Mouse (Mus musculus): ENCODE results near the gene Slc2a3. TPM values are rescaled to one million over a fixed set of nuclear protein-coding genes. Genes with fewer than 3 reads are reported as not detected.
"Not testable (repeated sequence)": the region's sequence is repeated elsewhere in the genome, so short reads cannot be mapped to it uniquely, and the experiment has no call there.

Gene Slc2a3
- total RNA-seq, 1 experiment from 2014 or later = 315 TPM

DNA sequence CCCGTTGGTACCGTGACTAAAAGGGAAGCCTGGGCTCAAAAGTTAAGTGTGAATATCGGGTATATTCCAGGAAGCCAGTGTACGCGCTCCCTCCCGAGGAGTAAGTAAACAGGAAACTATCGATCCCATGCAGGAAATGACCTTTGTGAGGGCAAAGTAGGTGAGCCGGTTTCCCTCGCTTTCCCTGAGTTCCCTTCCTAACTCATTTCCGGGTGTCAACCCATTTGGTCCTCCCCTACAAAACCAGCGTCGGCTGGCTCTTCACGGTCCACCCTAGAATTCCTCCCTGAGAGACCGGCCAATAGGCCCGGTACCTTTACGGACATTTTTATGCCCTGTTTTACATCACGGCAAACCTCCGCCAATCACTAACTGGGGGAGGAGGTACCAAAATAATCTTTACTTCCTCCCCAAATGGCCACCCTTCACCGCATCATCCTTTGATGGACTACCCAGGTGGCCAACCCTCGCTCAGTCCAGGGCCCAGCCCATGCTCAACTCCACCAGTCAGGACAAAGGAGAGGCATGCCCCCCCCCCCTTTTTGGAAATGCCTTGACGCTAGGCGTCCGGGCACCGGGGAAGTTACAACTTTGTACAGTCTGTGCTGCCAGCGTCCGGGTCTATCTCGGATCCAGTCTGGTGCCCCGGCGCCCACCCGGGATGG lies 9.3 kb upstream of the Slc2a3 start:
- peak; percentile 91 for ATAC-seq (ENCODE audit: extremely low read depth, insufficient number of reproducible peaks, low FRiP score, poor library complexity, severe bottlenecking)

DNA sequence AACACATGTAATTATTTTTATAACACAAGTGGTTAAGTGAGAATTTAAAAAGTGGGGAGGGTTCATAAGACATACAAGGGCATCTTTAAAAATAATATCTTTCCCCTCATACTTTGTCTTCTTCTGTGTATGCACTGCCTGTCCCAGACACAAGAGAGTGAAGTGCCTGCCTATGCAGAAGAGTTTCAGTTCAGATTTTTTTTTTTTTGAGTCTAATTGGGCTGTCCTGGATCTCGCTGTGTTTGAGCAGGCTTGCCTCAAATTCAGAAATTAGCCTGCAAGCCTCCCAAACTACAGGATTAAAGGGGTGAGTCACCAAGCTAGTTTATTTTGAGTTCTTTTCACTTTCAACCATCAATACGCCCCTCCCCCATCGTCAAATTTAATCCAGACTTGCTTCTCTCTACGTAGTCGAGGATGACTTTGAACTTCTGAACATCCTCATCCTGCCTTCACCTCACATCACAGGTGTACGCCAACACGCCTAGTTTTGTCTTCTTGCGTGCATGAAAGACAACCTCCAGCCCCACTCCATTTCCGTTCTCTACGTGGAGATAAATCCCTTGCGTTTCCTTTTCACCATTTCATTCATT lies 8.7 kb upstream of the Slc2a3 start:
- ATAC-seq (ENCODE audit: extremely low read depth, insufficient number of reproducible peaks, low FRiP score, poor library complexity, severe bottlenecking) = peak; percentile 6; the same call in 1 of the 2 replicates

DNA sequence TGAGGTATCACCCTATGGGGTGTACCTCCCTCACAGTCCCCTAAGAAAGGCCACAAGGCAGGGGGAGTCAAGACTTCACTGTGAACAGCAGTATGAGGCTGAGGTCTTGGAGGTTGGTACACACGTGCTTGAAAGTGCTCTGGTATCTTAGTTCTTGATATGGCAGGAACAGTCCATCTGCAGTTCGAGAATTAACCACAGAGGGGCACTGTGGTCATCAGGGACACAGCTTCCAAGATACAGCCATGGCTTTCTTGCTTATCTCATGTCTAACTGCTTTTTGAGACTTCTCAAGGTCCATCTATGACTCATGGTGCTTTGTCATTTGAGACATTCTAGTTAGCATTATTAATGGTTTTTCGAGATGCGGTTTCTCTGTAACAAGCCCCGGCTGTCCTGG lies 3.0 kb upstream of the Slc2a3 start:
- ATAC-seq (ENCODE audit: extremely low read depth, insufficient number of reproducible peaks, low FRiP score, poor library complexity, severe bottlenecking) = peak; percentile 90

DNA sequence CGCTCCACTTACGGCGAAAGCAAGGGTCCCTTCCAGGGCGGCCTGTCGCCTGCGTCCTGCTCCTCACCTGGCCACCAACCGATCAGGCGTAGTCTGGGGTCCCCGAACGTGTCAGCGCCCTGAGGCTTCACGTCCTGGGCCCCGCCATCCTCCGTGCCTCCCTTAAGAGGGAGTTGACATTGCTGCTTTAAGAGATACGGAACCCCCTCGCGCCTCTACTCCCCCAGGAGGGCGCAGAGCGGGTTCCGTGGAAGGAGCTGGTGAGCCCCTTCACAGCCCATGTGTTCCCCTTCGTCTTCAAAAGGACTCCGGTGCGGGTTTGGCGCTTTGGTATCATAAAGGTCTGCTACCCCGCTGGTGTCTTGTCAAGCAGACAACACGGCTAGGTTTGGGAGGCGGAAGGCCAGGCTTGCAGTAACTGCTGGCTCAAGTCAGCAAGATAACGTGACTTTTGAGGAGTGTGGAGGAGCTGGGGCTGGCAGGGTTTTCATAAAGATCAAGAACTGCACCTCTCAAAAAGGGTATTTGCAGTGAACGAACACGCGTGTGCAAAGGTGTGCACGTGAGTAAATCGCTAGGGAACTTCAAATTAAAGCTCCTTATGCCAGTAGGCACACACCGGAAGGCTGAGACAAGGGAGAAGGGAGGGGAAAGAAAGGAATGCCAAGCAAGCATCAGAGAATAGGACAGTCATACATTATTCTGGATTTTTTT lies 518 bp upstream of the Slc2a3 start:
- peak; percentile 43 for ATAC-seq (ENCODE audit: extremely low read depth, insufficient number of reproducible peaks, low FRiP score, poor library complexity, severe bottlenecking)

DNA sequence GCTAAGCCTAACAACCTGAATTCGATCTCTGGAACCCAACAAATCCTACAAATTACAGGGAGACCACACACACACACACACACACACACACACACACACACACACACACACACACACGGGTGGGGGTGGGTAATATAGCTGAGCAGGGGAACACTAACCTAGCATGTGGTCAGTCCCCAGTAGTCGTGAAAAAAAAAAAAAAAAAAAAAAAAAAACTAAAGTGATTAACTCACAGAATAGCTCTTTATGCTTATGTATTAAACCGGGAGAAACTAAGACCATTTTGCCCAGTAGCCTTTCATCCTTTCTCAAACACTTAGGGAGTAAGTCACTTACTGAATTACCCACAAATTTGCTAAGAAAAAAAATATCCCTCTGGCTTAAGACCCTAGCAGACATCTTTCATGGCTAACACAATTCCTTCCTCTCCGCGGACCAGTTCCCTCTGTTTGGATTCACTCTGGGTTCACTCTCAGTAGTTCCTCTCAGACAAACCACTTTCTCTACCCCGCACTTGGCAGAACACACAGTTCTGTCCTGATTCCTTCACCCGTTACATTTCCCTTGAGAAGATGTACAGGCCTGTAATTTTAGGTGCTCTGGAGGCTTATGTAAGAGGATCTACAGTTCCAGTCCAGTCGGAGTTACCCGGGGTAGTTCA lies 670 bp downstream of the Slc2a3 start:
- 0 out of 2 replicates have a peak, but pooled peaks have one; percentile 0 for ATAC-seq (ENCODE audit: extremely low read depth, insufficient number of reproducible peaks, low FRiP score, poor library complexity, severe bottlenecking)

DNA sequence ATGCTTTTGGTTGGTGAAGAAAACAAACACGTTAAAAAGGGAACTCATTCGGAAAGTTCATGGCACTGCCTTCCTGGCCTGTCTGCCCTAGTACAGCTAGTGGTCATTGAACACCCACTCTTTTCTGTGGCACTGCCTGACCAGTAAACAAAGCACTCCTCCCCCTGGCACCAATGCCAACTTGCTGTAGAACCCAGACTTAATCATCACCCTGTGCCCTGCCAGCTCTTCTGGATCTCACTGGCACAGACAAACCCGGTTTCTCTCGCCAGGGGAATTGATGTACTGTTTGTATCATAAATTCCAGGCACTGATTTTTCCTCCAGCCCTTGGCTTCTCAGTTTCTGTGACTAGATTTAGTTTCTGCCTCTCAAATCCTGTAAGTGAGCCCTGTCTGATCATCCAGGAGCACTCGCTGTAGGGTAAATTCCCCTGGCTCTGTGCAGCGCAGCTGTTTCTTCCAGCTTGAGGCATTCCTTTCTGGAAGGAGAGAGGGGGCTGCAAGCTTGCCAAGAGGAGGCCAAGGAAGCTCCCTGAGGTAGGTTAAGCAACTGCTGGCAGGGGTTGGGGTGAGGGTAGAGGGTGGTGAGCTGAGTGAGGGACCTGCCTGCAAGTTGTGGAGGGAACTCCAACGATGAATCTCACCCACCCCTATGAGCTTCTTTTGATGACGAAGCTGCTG lies 6.0 kb downstream of the Slc2a3 start:
- ATAC-seq (ENCODE audit: extremely low read depth, insufficient number of reproducible peaks, low FRiP score, poor library complexity, severe bottlenecking) = no peak

DNA sequence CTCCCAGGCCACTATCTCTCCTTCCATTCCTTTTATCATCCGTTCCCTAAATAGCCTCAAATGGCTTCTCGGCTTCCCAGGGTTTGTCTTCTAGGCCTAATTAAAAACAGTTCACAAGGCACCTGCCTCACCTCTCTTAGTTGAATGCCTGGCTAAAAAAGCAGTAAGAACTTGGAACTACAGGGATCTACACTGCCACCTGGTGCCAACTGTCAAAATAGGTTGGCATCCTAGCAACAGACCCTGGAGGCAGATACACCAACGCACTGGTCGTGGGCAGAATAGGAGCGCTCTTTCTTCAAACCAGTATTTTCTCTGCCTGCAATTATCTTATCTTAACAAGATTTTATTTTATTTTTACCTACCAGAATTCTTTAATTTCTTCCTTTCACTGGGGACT lies 15.2 kb downstream of the Slc2a3 start:
- ATAC-seq (ENCODE audit: extremely low read depth, insufficient number of reproducible peaks, low FRiP score, poor library complexity, severe bottlenecking) = peak; percentile 90

DNA sequence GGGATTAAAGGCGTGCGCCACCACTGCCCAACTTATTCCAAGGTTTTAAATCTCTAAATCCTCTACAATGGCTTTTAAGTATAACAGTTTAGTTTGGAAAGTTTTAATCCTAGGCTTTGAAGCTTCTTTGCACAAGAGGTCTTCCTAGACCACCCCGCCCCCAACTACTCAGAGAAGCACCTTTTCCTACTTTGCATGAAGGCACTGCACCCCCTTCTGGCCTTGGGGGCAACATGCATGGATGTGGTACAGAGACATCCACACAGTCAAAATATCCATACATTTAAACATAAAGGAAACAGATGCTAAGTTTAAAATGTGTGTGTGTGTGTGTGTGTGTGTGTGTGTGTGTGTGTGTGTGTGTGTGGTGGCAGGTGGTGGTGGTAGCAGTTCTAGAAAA lies 16.6 kb downstream of the Slc2a3 start:
- 0 out of 2 replicates have a peak, but pooled peaks have one; percentile 20 for ATAC-seq (ENCODE audit: extremely low read depth, insufficient number of reproducible peaks, low FRiP score, poor library complexity, severe bottlenecking)

DNA sequence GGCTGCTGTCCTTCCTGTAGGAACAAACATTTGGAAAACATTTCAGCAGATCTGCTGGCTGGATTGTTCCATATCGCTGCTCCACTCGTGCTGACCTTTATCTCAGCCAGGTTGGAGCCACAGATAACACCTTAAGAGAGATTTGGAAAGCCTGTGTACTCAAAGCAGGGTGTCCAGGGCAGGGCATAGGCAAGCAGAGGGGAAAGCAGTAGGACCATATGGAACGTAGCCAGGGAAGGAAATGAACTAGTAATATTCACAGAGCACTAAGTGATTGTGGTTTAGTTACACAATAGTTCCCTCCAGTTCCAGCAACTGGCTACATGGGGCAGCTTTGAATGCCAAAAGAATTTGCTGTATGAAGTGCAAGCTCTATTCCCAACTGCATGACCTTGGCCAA lies 19.3 kb downstream of the Slc2a3 start:
- ATAC-seq (ENCODE audit: extremely low read depth, insufficient number of reproducible peaks, low FRiP score, poor library complexity, severe bottlenecking) = no peak

DNA sequence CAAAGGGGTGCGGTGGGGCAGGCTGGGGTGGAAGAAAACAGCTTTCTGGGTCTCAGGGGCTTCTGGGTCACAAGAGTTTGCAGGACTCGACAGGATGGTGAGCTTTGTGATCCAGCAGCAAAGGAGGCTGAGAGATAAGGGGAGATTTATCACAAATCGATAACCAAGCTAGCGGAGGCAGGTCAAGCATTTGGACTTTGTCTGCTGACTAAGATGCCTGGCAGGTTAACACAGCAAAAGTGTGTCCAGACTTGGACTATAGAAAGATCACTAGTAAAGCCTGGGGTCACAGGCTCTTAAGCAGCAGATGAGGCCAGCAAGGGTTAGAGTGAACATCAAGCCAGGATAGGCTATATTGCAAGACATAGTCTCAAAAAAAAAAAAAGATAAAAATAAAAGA lies 20.3 kb downstream of the Slc2a3 start:
- no peak for ATAC-seq (ENCODE audit: extremely low read depth, insufficient number of reproducible peaks, low FRiP score, poor library complexity, severe bottlenecking)

DNA sequence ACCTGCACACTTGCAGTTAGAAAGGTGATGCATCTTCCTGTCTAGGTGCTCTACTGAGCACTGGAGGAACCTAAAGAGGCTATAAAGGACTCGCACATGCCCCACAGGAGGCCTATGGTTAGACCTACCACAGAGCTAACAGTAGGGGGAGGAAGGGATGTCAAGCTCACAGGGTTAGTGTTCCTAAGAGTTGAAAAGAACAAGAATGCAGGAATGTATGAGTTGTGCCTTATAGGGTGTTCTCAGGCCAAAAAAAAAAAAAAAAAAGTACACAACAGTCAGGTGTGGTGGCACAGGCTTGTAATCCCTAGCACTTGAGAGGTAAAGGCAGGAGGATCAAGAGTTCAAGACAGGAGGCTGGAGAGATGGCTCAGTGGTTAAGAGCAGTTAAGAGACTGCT lies 21.5 kb downstream of the Slc2a3 start:
- ATAC-seq (ENCODE audit: extremely low read depth, insufficient number of reproducible peaks, low FRiP score, poor library complexity, severe bottlenecking) = no peak

DNA sequence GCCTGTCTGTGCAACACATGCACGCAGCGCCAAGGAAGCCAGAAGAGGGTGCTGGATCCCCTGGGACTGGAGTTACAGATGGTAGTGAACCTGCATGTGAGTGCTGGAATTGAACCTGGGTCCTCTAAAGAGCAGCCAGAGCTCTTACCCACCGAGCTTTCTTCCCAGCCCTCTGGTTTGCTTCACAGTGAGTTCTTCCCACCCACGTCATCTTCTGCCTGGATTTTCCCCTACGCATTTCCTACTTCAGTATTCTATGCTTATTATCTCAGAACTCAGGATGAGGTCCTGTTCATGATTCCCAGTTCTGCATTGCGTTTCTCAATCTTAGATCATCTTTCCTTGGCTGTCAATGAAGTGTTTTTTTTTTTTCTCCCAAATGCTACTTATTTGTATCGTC lies 25.4 kb downstream of the Slc2a3 start:
- no peak for ATAC-seq (ENCODE audit: extremely low read depth, insufficient number of reproducible peaks, low FRiP score, poor library complexity, severe bottlenecking)

DNA sequence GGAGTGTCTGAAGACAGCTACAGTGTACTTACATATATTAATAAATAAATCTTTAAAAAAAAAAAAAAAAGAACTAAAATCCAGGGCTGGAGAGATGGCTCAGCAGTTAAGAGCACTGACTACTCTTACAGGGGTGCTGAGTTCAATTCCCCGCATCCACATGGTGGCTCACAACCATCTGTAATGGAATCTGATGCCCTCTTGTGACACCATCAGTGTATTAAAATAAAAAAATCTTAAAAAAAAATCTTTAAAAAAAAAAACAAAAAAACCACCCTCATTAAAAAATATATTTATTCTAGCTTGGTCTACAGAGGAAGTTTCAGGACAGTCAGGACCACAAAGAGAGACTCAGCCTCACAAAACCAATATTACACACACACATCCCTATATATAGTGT lies 27.1 kb downstream of the Slc2a3 start:
- ATAC-seq (ENCODE audit: extremely low read depth, insufficient number of reproducible peaks, low FRiP score, poor library complexity, severe bottlenecking) = no peak

DNA sequence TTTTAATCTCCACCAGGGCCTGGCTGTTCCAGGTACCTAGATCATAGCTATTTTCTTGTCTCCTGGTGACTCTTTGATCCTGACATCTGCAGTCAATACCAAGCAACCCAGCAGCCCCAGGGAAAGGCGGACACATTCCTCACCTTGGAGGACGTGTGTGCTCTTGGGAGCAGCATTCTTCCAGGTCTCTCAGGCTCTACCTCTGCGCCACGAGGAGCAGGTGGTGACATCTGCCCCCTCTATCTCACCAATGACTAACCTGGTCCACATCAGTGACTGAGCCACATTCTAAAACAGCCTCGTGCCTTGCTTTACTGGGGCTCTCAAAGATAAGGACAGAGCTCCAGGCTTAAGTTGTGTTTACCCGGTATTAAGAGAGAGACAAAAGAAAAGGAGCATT lies 28.7 kb downstream of the Slc2a3 start:
- ATAC-seq (ENCODE audit: extremely low read depth, insufficient number of reproducible peaks, low FRiP score, poor library complexity, severe bottlenecking) = no peak

DNA sequence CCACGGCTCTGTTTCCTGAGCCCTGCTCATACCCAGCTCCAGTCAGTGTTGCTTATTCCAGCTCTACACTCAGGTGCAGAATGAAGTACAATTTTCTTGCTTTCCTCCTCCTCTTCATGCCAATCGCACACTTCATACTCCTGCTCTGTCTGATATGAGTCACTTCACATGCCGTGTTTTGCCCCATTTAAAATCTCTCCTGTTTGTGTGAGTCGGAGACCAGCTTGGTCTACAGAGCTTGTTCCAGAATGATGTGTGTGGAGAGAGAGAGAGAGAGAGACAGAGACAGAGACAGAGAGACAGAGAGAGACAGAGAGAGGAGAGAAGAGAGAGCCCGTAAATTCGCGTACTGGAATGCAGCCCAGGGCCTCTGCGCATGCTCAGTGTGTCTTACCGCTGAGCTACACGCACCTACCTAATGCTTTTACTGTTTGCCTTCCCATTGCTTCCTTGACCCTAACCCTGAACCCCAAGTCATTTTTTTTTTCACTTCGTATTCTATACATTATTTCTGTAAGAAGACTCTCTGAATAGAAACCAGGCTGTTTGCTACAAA lies 30.6 kb downstream of the Slc2a3 start:
- ATAC-seq (ENCODE audit: extremely low read depth, insufficient number of reproducible peaks, low FRiP score, poor library complexity, severe bottlenecking) = no peak

DNA sequence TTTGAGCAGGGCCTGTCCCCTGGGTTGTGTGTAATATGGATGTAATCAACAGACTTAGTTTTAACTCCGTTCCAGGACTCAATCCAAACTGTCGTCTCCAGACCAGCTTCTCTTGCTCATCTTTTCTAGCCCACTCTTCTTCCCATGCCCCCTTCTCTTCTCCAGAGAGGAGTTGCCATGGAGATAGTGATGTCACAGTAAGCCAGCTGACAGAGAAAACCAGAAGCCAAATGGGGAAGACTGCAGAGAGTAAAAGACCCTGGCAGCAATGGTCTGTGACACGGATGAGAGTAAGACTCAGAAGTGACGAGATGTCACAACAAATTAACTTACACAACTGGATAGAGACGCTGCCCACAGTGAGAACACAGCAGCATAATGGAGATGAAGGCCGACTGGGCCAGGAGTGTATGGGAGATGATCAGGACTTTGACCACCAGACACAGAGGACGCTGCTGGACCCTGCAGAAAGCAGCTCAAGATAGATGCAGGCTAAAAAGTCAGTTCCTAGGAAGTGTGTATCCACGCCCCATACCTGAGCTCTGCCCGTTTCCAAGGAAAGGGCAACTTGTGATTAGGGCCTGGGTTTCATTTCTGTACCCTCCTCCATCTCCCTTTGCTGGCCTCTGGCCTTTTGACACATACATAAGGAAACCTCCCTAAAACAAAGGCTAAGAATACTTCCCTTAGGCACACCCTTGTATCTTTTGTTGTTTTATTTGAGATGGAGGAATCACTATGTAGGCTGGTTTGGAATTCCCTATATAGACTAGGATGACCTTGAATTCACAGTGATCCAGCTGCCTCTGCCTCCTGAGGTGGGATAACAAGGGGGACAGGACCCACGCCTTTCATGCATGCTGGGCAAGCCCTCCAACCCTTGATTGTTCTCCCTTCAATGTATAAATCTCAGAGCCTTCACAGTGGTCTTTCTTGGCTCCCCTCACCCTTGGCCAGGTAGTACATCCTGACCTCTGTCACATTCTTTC lies 31.4 kb downstream of the Slc2a3 start:
- ATAC-seq (ENCODE audit: extremely low read depth, insufficient number of reproducible peaks, low FRiP score, poor library complexity, severe bottlenecking) = peak; percentile 10; the same call in 1 of the 2 replicates

DNA sequence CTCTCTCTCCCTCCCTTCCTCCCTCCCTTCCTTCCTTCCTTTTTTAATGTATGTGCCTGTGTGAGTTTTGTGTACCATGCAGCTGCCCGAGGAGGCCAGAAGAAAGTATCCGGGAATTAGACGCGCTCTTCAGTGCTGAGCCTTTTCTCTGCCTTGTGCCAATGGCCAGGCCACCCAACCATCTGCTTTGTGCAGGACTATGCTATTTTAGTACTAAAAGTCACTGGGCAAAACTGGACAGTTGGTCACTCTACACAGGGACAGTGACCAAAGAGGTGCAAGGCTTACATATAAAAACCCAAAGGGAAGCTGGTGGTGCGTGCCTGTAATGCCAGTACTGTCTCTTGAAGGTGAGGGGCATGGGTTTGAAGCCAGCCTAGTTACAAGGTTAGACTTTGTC lies 33.2 kb downstream of the Slc2a3 start:
- no peak for ATAC-seq (ENCODE audit: extremely low read depth, insufficient number of reproducible peaks, low FRiP score, poor library complexity, severe bottlenecking)

DNA sequence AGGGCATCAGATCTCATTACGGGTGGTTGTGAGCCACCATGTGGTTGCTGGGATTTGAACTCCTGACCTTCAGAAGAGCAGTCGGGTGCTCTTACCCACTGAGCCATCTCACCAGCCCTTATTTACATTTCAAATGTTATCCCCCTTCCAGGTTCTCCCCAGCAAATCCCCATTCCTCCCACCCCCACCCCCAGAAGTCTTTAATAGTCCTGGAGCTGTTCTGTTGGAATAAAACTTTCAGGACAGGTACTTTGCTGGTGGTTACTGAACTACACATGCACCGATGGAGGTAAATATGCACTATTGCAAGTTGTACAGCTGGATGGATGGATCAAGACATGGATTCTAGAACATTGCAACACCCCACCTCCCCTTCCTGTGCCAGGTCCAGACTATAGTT lies 34.4 kb downstream of the Slc2a3 start:
- not testable (repeated sequence) for ATAC-seq (ENCODE audit: extremely low read depth, insufficient number of reproducible peaks, low FRiP score, poor library complexity, severe bottlenecking)

All from neutrophil, adult 5-6 weeks (primary cell).